Mouse (Mus musculus): ENCODE results near the gene Tnfrsf13b.

DNA sequence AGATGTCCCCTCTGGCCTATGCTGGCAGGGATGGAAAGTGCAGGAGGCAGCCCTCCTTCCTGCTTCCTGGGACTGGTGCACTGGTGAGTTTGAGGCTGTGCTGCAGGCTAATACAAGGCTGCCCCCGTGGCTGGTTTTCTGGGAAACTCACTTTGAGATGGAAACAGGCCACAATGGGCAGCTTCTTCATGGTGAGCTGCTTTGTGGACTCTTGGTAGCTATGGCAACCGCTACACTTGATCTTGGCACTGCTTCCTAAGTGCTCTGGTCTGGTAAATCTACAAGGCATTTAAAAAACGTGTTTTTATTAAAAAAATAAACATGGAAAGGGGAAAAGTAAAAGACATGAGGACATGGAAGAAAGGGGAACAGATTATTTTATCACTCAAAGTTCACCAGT, 31.6 kb downstream of the Tnfrsf13b start:
- TF ChIP-seq CTCF (IDR thresholded peaks at IDR 0.05; ENCODE audit: low read depth) (no peak), EP300 (optimal IDR thresholded peaks at IDR 0.05) (no peak)

All from stomach, postnatal 0 days (tissue).